Mouse (Mus musculus) thymus, adult 2 months (tissue): ENCODE measurements around the gene Acot1.

Experiments used
- CTCF ChIP-seq: fragments of 200-500 bp; IDR thresholded peaks from 2 replicates; pipeline ENCODE4 v1.5.1; 2012; ENCODE audit warnings: mild to moderate bottlenecking, control low read depth, low read length, moderate library complexity, borderline replicate concordance; ENCODE audit not compliant: control insufficient read depth, poor library complexity, insufficient read depth; ENCODE audit errors: extremely low read depth
- POLR2A ChIP-seq: fragments of 200-500 bp; IDR thresholded peaks from 2 replicates; pipeline ENCODE4 v1.6.1; 2012; ENCODE audit warnings: mild to moderate bottlenecking, low read length, control low read depth, moderate library complexity; ENCODE audit not compliant: control insufficient read depth, poor library complexity, insufficient read depth; ENCODE audit errors: extremely low read depth

DNA sequence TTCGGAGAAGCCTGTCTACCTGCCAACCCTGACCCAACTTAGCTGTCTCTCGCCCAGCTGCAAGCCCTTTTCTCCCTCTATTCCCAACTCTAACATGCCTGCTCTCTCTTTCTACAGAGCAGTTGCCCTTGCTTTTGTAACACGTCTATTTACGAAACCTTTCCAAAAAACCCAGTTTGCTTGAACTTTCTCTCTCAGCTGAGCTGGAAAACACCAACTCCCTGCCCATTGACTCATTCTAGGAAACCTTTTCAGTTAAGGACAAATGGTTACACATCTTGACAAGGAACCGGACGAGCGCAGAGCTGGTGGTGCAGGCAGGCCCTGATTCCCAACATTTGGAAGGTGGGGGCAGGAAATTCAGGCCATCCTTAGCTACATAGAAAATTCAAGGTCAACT, 43.3 kb downstream of the Acot1 start:
- TF ChIP-seq CTCF = no peak
- TF ChIP-seq POLR2A = no peak
